Mouse (Mus musculus) brain, embryonic 18.5 days (tissue): Measurements from ENCODE around the gene Olfr738.

Experiments used
- DNase-seq: peaks from one replicate; pipeline ENCODE4 v3.0.0-alpha.2; 2012; ENCODE audit warnings: low read depth, low spot score

Olfr738 gene

GRCm38 (mm10) chr14:50407268-50407667 is at the start of gene Olfr738:
Olfr738 (plus strand) TSS chr14:50407568.
- DNase-seq: no peak

- DNase-seq: no peak
Observed at GRCm38 (mm10) chr14:50357593-50357992, 49.8 kb upstream of the Olfr738 start, which contains the start of gene Tlr11. Tlr11 (plus strand) TSS chr14:50357914.

GRCm38 (mm10) chr14:50360480-50360879 is 46.9 kb upstream of the Olfr738 start:
- no peak for DNase-seq

GRCm38 (mm10) chr14:50363561-50363960 is 43.8 kb upstream of the Olfr738 start:
- no peak for DNase-seq

- DNase-seq: no peak
Observed at GRCm38 (mm10) chr14:50380863-50381262, 26.5 kb upstream of the Olfr738 start, which contains the start of gene Olfr736. Olfr736 (plus strand) TSS chr14:50381163.

GRCm38 (mm10) chr14:50418326-50418725 is 11.0 kb downstream of the Olfr738 start, which contains the start of gene Olfr739:
Olfr739 (plus strand) TSS chr14:50418626.
- no peak for DNase-seq

GRCm38 (mm10) chr14:50445245-50445644 is 37.9 kb downstream of the Olfr738 start, which contains the start of gene Olfr740:
Olfr740 (plus strand) TSS chr14:50445545.
- DNase-seq: no peak
